25 mouse cellular contexts compared by ENCODE assay signal in genomic region chr14:39413270-39413669, GRCm38 (mm10). TPM values are rescaled to one million over a fixed set of nuclear protein-coding genes. Genes with fewer than 3 reads are reported as not detected.
DNase-seq lines count a peak whose midpoint lies in the region; ATAC-seq and TF ChIP-seq lines count a peak whose summit lies in the region.
"Had no signal": no experiment of that assay in that cellular context is flagged by ENCODE, and none has a peak within 500 bp of the region (broad histone marks: within the 10 kb centered on the region; RNA-seq: fewer than 3 reads in every experiment).

No protein-coding gene starts in this region.

- peak; percentile 70 for ATAC-seq in forebrain, embryonic 13.5 days
- no peak for ATAC-seq in forebrain, embryonic 11.5 days (replicated peaks; ENCODE audit: low FRiP score)
- ATAC-seq in midbrain, embryonic 12.5 days (ENCODE audit: low FRiP score, low read depth) = peak; percentile 34; the same call in 1 of the 2 replicates
- no peak for ATAC-seq in midbrain, postnatal 0 days (ENCODE audit: low FRiP score)
- ATAC-seq in midbrain, embryonic 16.5 days = no peak

- no peak overlapping the region for H3K9ac ChIP-seq in forebrain, embryonic 13.5 days
- no peak overlapping the region for H3K9ac ChIP-seq in forebrain, embryonic 11.5 days (ENCODE audit: low read length)
- no peak overlapping the region for H3K9ac ChIP-seq in midbrain, embryonic 12.5 days (replicated peaks)
- H3K9ac ChIP-seq in midbrain, postnatal 0 days (replicated peaks; ENCODE audit: low read length, poor library complexity, severe bottlenecking) = no peak overlapping the region
- H3K9ac ChIP-seq in midbrain, embryonic 16.5 days (ENCODE audit: low read depth, low read length) = no peak overlapping the region
- H3K9ac ChIP-seq: limb, embryonic 13.5 days; liver, embryonic 13.5 days; lung, embryonic 15.5 days had no signal

- no peaks in the 10 kb centered on the region for H3K9me3 ChIP-seq in forebrain, embryonic 13.5 days (replicated peaks)
- no peaks in the 10 kb centered on the region for H3K9me3 ChIP-seq in forebrain, embryonic 11.5 days (ENCODE audit: control insufficient read depth, low read length)
- no peaks in the 10 kb centered on the region for H3K9me3 ChIP-seq in midbrain, embryonic 12.5 days
- no peaks in the 10 kb centered on the region for H3K9me3 ChIP-seq in midbrain, postnatal 0 days (ENCODE audit: low read length)
- H3K9me3 ChIP-seq in midbrain, embryonic 16.5 days (replicated peaks; ENCODE audit: control insufficient read depth, low read length, poor library complexity, severe bottlenecking) = no peaks in the 10 kb centered on the region
- H3K9me3 ChIP-seq: G1E; hindbrain, embryonic 10.5 days; limb, embryonic 13.5 days; liver, embryonic 13.5 days; lung, embryonic 15.5 days had no signal

- H3K4me2 ChIP-seq in forebrain, embryonic 13.5 days = no peak overlapping the region
- no peak overlapping the region for H3K4me2 ChIP-seq in forebrain, embryonic 11.5 days (ENCODE audit: low read depth, low read length, severe bottlenecking)
- no peak overlapping the region for H3K4me2 ChIP-seq in midbrain, embryonic 12.5 days (replicated peaks)
- no peak overlapping the region for H3K4me2 ChIP-seq in midbrain, postnatal 0 days (ENCODE audit: low read depth, low read length, poor library complexity, severe bottlenecking)
- no peak overlapping the region for H3K4me2 ChIP-seq in midbrain, embryonic 16.5 days (ENCODE audit: low read length)
- H3K4me2 ChIP-seq: limb, embryonic 13.5 days; liver, embryonic 13.5 days; lung, embryonic 15.5 days had no signal

- no peaks in the 10 kb centered on the region for H3K36me3 ChIP-seq in forebrain, embryonic 13.5 days (ENCODE audit: poor library complexity, severe bottlenecking)
- no peaks in the 10 kb centered on the region for H3K36me3 ChIP-seq in forebrain, embryonic 11.5 days (ENCODE audit: control insufficient read depth, insufficient read depth, low read length)
- no peaks in the 10 kb centered on the region for H3K36me3 ChIP-seq in midbrain, embryonic 12.5 days
- no peaks in the 10 kb centered on the region for H3K36me3 ChIP-seq in midbrain, postnatal 0 days (ENCODE audit: insufficient read depth, low read length)
- H3K36me3 ChIP-seq in midbrain, embryonic 16.5 days (ENCODE audit: control insufficient read depth, insufficient read depth, low read length) = no peaks in the 10 kb centered on the region
- H3K36me3 ChIP-seq: G1E; hindbrain, embryonic 10.5 days; limb, embryonic 13.5 days; liver, embryonic 13.5 days; lung, embryonic 15.5 days had no signal

- H3K27ac ChIP-seq in forebrain, embryonic 13.5 days = no peak overlapping the region
- no peak overlapping the region for H3K27ac ChIP-seq in forebrain, embryonic 11.5 days (ENCODE audit: low read depth, low read length)
- H3K27ac ChIP-seq in midbrain, embryonic 12.5 days (replicated peaks) = no peak overlapping the region
- H3K27ac ChIP-seq in midbrain, postnatal 0 days (ENCODE audit: low read depth, low read length) = no peak overlapping the region
- H3K27ac ChIP-seq in midbrain, embryonic 16.5 days (ENCODE audit: low read length) = peak overlapping the region; percentile 11; the same call in 1 of the 2 replicates
- H3K27ac ChIP-seq: hindbrain, embryonic 10.5 days; limb, embryonic 13.5 days; liver, embryonic 13.5 days; lung, embryonic 15.5 days; stomach, postnatal 0 days had no signal

- 23% methylated on average over 9 of the region's 9 CpGs for WGBS in forebrain, embryonic 13.5 days
- WGBS in forebrain, embryonic 11.5 days = 32% methylated on average over 9 of the region's 9 CpGs
- 60% methylated on average over 9 of the region's 9 CpGs for WGBS in midbrain, embryonic 12.5 days
- 43% methylated on average over 9 of the region's 9 CpGs for WGBS in midbrain, postnatal 0 days
- 34% methylated on average over 9 of the region's 9 CpGs for WGBS in midbrain, embryonic 16.5 days

- TF ChIP-seq CTCF in midbrain, postnatal 0 days (IDR thresholded peaks at IDR 0.05) = no peak
- no peak for TF ChIP-seq CTCF in brain, embryonic 14.5 days (IDR thresholded peaks at IDR 0.05; ENCODE audit: borderline replicate concordance, extremely low read depth, insufficient read depth, insufficient read length)

- H3K4me3 ChIP-seq in forebrain, embryonic 13.5 days = no peak overlapping the region
- H3K4me3 ChIP-seq in forebrain, embryonic 11.5 days (ENCODE audit: low read depth, low read length) = no peak overlapping the region
- no peak overlapping the region for H3K4me3 ChIP-seq in midbrain, embryonic 12.5 days
- no peak overlapping the region for H3K4me3 ChIP-seq in midbrain, postnatal 0 days (ENCODE audit: low read depth, low read length)
- no peak overlapping the region for H3K4me3 ChIP-seq in midbrain, embryonic 16.5 days (ENCODE audit: low read depth, low read length)
- H3K4me3 ChIP-seq: erythroblast, embryonic 14.5 days; hindbrain, embryonic 10.5 days; limb, embryonic 13.5 days; liver, embryonic 13.5 days; lung, embryonic 15.5 days had no signal

- no peaks in the 10 kb centered on the region for H3K27me3 ChIP-seq in forebrain, embryonic 13.5 days
- no peaks in the 10 kb centered on the region for H3K27me3 ChIP-seq in forebrain, embryonic 11.5 days (ENCODE audit: control insufficient read depth, insufficient read depth, low read length)
- no peaks in the 10 kb centered on the region for H3K27me3 ChIP-seq in midbrain, embryonic 12.5 days
- H3K27me3 ChIP-seq in midbrain, postnatal 0 days (ENCODE audit: insufficient read depth, low read length) = no peaks in the 10 kb centered on the region
- H3K27me3 ChIP-seq in midbrain, embryonic 16.5 days (ENCODE audit: control insufficient read depth, insufficient read depth, low read depth, low read length) = no peaks in the 10 kb centered on the region
- H3K27me3 ChIP-seq: limb, embryonic 13.5 days; liver, embryonic 13.5 days; lung, embryonic 15.5 days had no signal

- no peak for TF ChIP-seq POLR2A in brain, embryonic 14.5 days (IDR thresholded peaks at IDR 0.05; ENCODE audit: borderline replicate concordance, extremely low read depth, insufficient read depth, insufficient read length, poor library complexity, severe bottlenecking)

- no peak for DNase-seq in forebrain, embryonic 11.5 days (ENCODE audit: low spot score)
- no peak for DNase-seq in midbrain, postnatal 0 days (ENCODE audit: low spot score)
- DNase-seq in brain, embryonic 14.5 days (ENCODE audit: low read depth) = peak; percentile 71
- no peak for DNase-seq in cerebellum, adult 9-11 months
- DNase-seq: adrenal gland, postnatal 14 days; cerebellum, adult 2 months; gastrocnemius, postnatal 36 days; kidney, adult 8-10 months; kidney, postnatal 14 days; liver, embryonic 13.5 days; lung, postnatal 4 days; right cerebral cortex, adult 18-20 months; thymus, postnatal 25 days had no signal

- H3K4me1 ChIP-seq in forebrain, embryonic 13.5 days = peaks cover 5% of the 10 kb centered on the region; the same call in 1 of the 2 replicates
- no peaks in the 10 kb centered on the region for H3K4me1 ChIP-seq in forebrain, embryonic 11.5 days (replicated peaks; ENCODE audit: control insufficient read depth, insufficient read depth, low read length)
- no peaks in the 10 kb centered on the region for H3K4me1 ChIP-seq in midbrain, embryonic 12.5 days
- no peaks in the 10 kb centered on the region for H3K4me1 ChIP-seq in midbrain, postnatal 0 days (ENCODE audit: insufficient read depth, low read length)
- peaks cover 6% of the 10 kb centered on the region for H3K4me1 ChIP-seq in midbrain, embryonic 16.5 days (ENCODE audit: control insufficient read depth, insufficient read depth, low read length)
- H3K4me1 ChIP-seq: limb, embryonic 13.5 days; liver, embryonic 13.5 days; lung, embryonic 15.5 days had no signal

RNA-seq across cellular contexts. Expression of gene Nrg3, which starts 59.6 kb away (rescaled TPM):
- polyA plus RNA-seq in forebrain, embryonic 13.5 days (2015; fragmentation: Nextera tagmentation; extraction: Ambion mirVana) = 3.5 and 3.7 TPM in 2 replicates
- polyA plus RNA-seq in forebrain, embryonic 11.5 days (2014; fragmentation: Nextera tagmentation; extraction: Ambion mirVana) = 1.9 and 2.1 TPM in 2 replicates
- polyA plus RNA-seq in midbrain, embryonic 12.5 days (2016; fragmentation: Nextera tagmentation; extraction: Ambion mirVana) = 3.7 and 4.2 TPM in 2 replicates
- 41.8 and 48.9 TPM in 2 replicates for total RNA-seq in midbrain, postnatal 0 days (2014; rRNA removed)
- 8.4 and 11.0 TPM in 2 replicates for polyA plus RNA-seq in midbrain, postnatal 0 days (2015; fragmentation: Nextera tagmentation; extraction: Ambion mirVana)
- polyA plus RNA-seq in brain, embryonic 14.5 days (2012; rRNA removed) = 11.9 and 22.3 TPM in 2 replicates
- 12.9 and 14.5 TPM in 2 replicates for polyA plus RNA-seq in midbrain, embryonic 16.5 days (2015; fragmentation: Nextera tagmentation; extraction: Ambion mirVana)
- total RNA-seq: common myeloid progenitor, adult 5-6 weeks; gastrocnemius, postnatal 36 days; heart, adult 8-10 months had no signal
- polyA plus RNA-seq: erythroblast, embryonic 14.5 days; G1E; heart, embryonic 16.5 days; liver, embryonic 13.5 days had no signal

Comparison
In these comparisons a context has a peak if more than half of its experiments do, and no peak if none do; other contexts are left out.
1. ATAC-seq: peak in forebrain, embryonic 13.5 days (single experiment) and midbrain, embryonic 12.5 days (single experiment); none in forebrain, embryonic 11.5 days (single experiment), midbrain, postnatal 0 days (single experiment) and midbrain, embryonic 16.5 days (single experiment).